Mouse (Mus musculus) E14TG2a.4 (cell line): ENCODE results near the gene Natd1.

ENCODE experiments used
- CTCF ChIP-seq: conservative IDR thresholded peaks from 2 replicates; pipeline ENCODE4 v1.5.1; 2014; ENCODE audit warnings: low read length
- POU5F1 ChIP-seq: IDR thresholded peaks from 2 replicates; pipeline ENCODE4 v1.6.1; 2014; ENCODE audit warnings: low read length, borderline replicate concordance

GRCm38 (mm10) chr11:60952986-60953385 lies 38.4 kb upstream of the Natd1 start:
- TF ChIP-seq CTCF (no peak), POU5F1 (no peak)
